ENCODE assay signal across 10 mouse cellular contexts in the genomic region with DNA sequence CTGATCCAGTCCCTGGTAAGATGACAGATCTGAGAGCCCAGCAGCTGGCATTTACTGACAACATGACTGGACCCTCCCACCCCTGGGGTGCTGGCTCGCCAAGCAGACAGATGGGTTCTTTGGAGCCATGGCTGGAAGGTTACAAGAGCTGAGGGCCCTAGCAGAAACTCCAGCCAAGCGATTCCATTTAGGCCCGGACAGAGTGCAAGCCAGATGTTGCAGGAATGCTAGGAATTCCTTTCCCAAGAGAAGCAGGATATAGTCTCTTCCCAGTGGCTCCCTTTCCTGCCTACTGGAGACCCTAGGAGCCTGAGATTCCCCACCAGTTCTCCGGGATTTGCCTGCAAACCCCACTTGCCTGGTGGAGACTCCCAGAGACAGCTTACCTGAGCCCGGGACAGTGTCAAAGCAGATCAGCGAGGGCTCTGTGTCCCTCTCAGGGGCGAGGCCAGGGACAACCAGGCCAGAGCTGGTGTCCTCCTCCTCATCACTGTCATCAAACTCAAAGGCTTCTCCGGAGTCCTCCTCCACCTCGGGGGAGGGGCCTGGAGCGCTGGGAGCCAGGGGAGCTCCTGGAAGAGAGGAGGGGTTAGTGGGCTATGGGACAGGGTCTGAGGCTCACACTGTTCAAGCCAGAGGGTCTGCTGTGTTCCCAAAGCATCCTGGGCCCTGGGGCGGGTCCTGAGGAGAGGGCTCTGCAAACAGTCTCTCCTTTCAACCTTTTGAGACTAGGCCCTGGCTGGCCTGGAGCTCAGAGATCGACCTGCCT. TPM values are rescaled to one million over a fixed set of nuclear protein-coding genes. Genes with fewer than 3 reads are reported as not detected.
DNase-seq lines count a peak whose midpoint lies in the region; ATAC-seq lines count a peak whose summit lies in the region.
"Had no signal": no experiment of that assay in that cellular context is flagged by ENCODE, and none has a peak within 500 bp of the region (broad histone marks: within the 10 kb centered on the region; RNA-seq: fewer than 3 reads in every experiment).

No protein-coding gene starts in this region.

- H3K27ac ChIP-seq in midbrain, embryonic 13.5 days: peak overlapping the region; percentile 30; the same call in 1 of the 2 replicates
- H3K27ac ChIP-seq in midbrain, embryonic 11.5 days (ENCODE audit: low read depth, low read length): no peak overlapping the region
- H3K27ac ChIP-seq: liver, embryonic 15.5 days had no signal

- ATAC-seq in midbrain, embryonic 13.5 days: no peak
- no peak for ATAC-seq in midbrain, embryonic 11.5 days (ENCODE audit: low FRiP score)
- ATAC-seq: forebrain, embryonic 14.5 days had no signal

- 39% methylated on average over 12 of the region's 12 CpGs for WGBS in midbrain, embryonic 13.5 days
- WGBS in midbrain, embryonic 11.5 days: 34% methylated on average over 12 of the region's 12 CpGs

- peaks cover 27% of the 10 kb centered on the region for H3K4me1 ChIP-seq in midbrain, embryonic 13.5 days (replicated peaks)
- no peaks in the 10 kb centered on the region for H3K4me1 ChIP-seq in midbrain, embryonic 11.5 days (ENCODE audit: control insufficient read depth, insufficient read depth, low read length)

- no peak overlapping the region for H3K9ac ChIP-seq in midbrain, embryonic 13.5 days (replicated peaks)
- no peak overlapping the region for H3K9ac ChIP-seq in midbrain, embryonic 11.5 days (ENCODE audit: low read length)
- H3K9ac ChIP-seq: liver, embryonic 15.5 days had no signal

- H3K36me3 ChIP-seq in midbrain, embryonic 13.5 days: peaks cover 75% of the 10 kb centered on the region
- H3K36me3 ChIP-seq in midbrain, embryonic 11.5 days (ENCODE audit: control insufficient read depth, insufficient read depth, low read length): peaks cover 9% of the 10 kb centered on the region; the same call in 1 of the 2 replicates
- H3K36me3 ChIP-seq: liver, embryonic 15.5 days had no signal

- H3K9me3 ChIP-seq in midbrain, embryonic 13.5 days: no peaks in the 10 kb centered on the region
- H3K9me3 ChIP-seq in midbrain, embryonic 11.5 days (ENCODE audit: control insufficient read depth, low read length): no peaks in the 10 kb centered on the region
- H3K9me3 ChIP-seq: liver, embryonic 15.5 days had no signal

- no peak overlapping the region for H3K4me3 ChIP-seq in midbrain, embryonic 13.5 days (replicated peaks)
- no peak overlapping the region for H3K4me3 ChIP-seq in midbrain, embryonic 11.5 days (ENCODE audit: low read depth, low read length)
- H3K4me3 ChIP-seq: liver, embryonic 15.5 days had no signal

- H3K27me3 ChIP-seq in midbrain, embryonic 13.5 days: no peaks in the 10 kb centered on the region
- H3K27me3 ChIP-seq in midbrain, embryonic 11.5 days (ENCODE audit: control insufficient read depth, insufficient read depth, low read length): no peaks in the 10 kb centered on the region
- H3K27me3 ChIP-seq: liver, embryonic 15.5 days had no signal

- DNase-seq in gastrocnemius, postnatal 25 days: peak; percentile 28
- DNase-seq in gastrocnemius, adult 18-20 months (ENCODE audit: low spot score): no peak
- DNase-seq in midbrain, embryonic 11.5 days (ENCODE audit: low spot score, missing footprints): no peak
- DNase-seq in kidney, postnatal 4 days: peak; percentile 65 to 74
- DNase-seq in yolk sac, embryonic 10.5 days (ENCODE audit: low spot score): peak; percentile 49
- no peak for DNase-seq in testis, postnatal 10 days (ENCODE audit: low spot score)
- DNase-seq in retina, embryonic 14.5 days (ENCODE audit: low spot score): no peak

- H3K4me2 ChIP-seq in midbrain, embryonic 13.5 days (replicated peaks): no peak overlapping the region
- H3K4me2 ChIP-seq in midbrain, embryonic 11.5 days: no peak overlapping the region
- H3K4me2 ChIP-seq: liver, embryonic 15.5 days had no signal

RNA-seq across cellular contexts. Expression of a gene that starts 54.8 kb away (rescaled TPM):
- 10 to 100 TPM; 36.2 to 51.3 TPM for total RNA-seq in gastrocnemius, postnatal 25 days (2021)
- 10 to 100 TPM; 53.2 to 68.6 TPM for total RNA-seq in gastrocnemius, adult 18-20 months (2021)
- 27.7 and 28.3 TPM in 2 replicates for polyA plus RNA-seq in midbrain, embryonic 13.5 days (2015; fragmentation: Nextera tagmentation; extraction: Ambion mirVana)
- polyA plus RNA-seq in midbrain, embryonic 11.5 days (2014; fragmentation: Nextera tagmentation; extraction: Ambion mirVana): 17.6 and 18.5 TPM in 2 replicates

Comparison
In these comparisons a context has a peak if more than half of its experiments do, and no peak if none do; other contexts are left out.
1. DNase-seq: peak in gastrocnemius, postnatal 25 days (single experiment), kidney, postnatal 4 days (2 of 2) and yolk sac, embryonic 10.5 days (single experiment); none in gastrocnemius, adult 18-20 months (single experiment), midbrain, embryonic 11.5 days (single experiment), testis, postnatal 10 days (single experiment) and retina, embryonic 14.5 days (single experiment).